Mouse (Mus musculus) lung, postnatal 0 days (tissue): ENCODE results near the gene Sorl1. TPM values are rescaled to one million over a fixed set of nuclear protein-coding genes. Genes with fewer than 3 reads are reported as not detected.

Experiments
- ATAC-seq: fragments of 200-750 bp; cut with Nextera tagmentation; 2 replicates; pipeline ENCODE4 v1.8.0; 2017; ENCODE audit warnings: moderate library complexity
- DNase-seq: peaks from one replicate; pipeline ENCODE4 v3.0.0-alpha.2; 2016; ENCODE audit warnings: low spot score
- H3K27ac ChIP-seq: fragments of 300-500 bp; sonication (generic); 2 replicates; pipeline ENCODE4 v1.5.1; 2014; ENCODE audit warnings: antibody characterized with exemption, mild to moderate bottlenecking, low read length, mixed read lengths
- H3K27me3 ChIP-seq: fragments of 300-500 bp; sonication (generic); replicated peaks from 2 replicates; pipeline ENCODE4 v1.6.1; 2014; ENCODE audit warnings: low read length, mixed read lengths; ENCODE audit not compliant: insufficient read depth
- H3K36me3 ChIP-seq: fragments of 300-500 bp; sonication (generic); 2 replicates; pipeline ENCODE4 v1.6.1; 2014; ENCODE audit warnings: low read length, mixed read lengths; ENCODE audit not compliant: insufficient read depth
- H3K4me1 ChIP-seq: fragments of 300-500 bp; sonication (generic); 2 replicates; pipeline ENCODE4 v1.6.1; 2014; ENCODE audit warnings: antibody characterized with exemption, low read depth, low read length, mixed read lengths; ENCODE audit not compliant: insufficient read depth
- H3K4me2 ChIP-seq: fragments of 300-500 bp; sonication (generic); replicated peaks from 2 replicates; pipeline ENCODE4 v1.6.1; 2014; ENCODE audit warnings: low read depth, mild to moderate bottlenecking, low read length, moderate library complexity, mixed read lengths
- H3K4me3 ChIP-seq: fragments of 300-500 bp; sonication (generic); 2 replicates; pipeline ENCODE4 v1.5.1; 2014; ENCODE audit warnings: low read depth, low read length
- H3K9ac ChIP-seq: fragments of 300-500 bp; sonication (generic); replicated peaks from 2 replicates; pipeline ENCODE4 v1.6.1; 2014; ENCODE audit warnings: low read depth, mild to moderate bottlenecking
- H3K9me3 ChIP-seq: fragments of 300-500 bp; sonication (generic); 2 replicates; pipeline ENCODE4 v1.6.1; 2016; ENCODE audit warnings: low read length, mixed read lengths
- CTCF ChIP-seq: IDR thresholded peaks from 2 replicates; pipeline ENCODE4 v1.5.1; 2016; ENCODE audit warnings: antibody characterized with exemption, mild to moderate bottlenecking
- EP300 ChIP-seq: IDR thresholded peaks from 2 replicates; pipeline ENCODE4 v1.6.1; 2016; ENCODE audit warnings: antibody characterized with exemption, mild to moderate bottlenecking, control low read depth
- WGBS: fragments of 180-500 bp; shearing (Covaris S2); extraction: QIAGEN DNeasy Blood & Tissue Kit; methylation state at CpG from one replicate; pipeline ENCODE4 v1.1.7; 2014; 5-methylcytosine and 5-hydroxymethylcytosine counted together
- polyA plus RNA-seq: library from polyadenylated mRNA; unstranded; fragments of >200 nt; fragmentation: Nextera tagmentation; extraction: Ambion mirVana; gene quantifications from 2 replicates; pipeline ENCODE4 v1.2.1, GENCODE M21; 2015

The Sorl1 gene
- polyA plus RNA-seq, 1 experiment from 2014 or later: 18.4 TPM

- no peak for ATAC-seq
These were observed 32.5 kb downstream of the Sorl1 start for GRCm38 (mm10) chr9:42091561-42091960.

DNA sequence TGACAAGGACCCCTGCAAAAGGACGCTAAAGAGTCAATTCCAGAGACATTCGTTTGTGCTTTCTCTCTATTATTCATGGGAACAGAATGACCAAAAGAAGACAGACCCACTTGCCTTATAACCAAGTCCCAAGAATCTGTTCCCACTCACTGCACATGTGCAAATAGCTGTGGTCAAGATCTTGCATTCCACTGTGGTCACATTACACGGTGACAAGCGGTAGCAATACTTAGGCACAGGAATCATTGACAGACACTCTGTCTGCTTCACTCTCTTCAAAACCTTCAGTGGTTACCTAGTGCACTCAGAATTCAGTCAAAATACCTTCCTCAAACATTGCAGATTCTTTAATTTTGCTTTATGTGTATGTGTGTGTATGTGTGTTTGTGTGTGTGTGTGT is 36.2 kb downstream of the Sorl1 start:
- peak; percentile 99 for ATAC-seq
- Histone ChIP-seq H3K27ac (peak overlapping the region; percentile 27; the same call in 1 of the 2 replicates), H3K4me2 (no peak overlapping the region), H3K4me1 (no peaks in the 10 kb centered on the region), H3K9ac (no peak overlapping the region), H3K27me3 (no peaks in the 10 kb centered on the region), H3K4me3 (no peak overlapping the region), H3K9me3 (no peaks in the 10 kb centered on the region), H3K36me3 (no peaks in the 10 kb centered on the region)
- 53% methylated on average over 4 of the region's 4 CpGs for WGBS
- TF ChIP-seq EP300 (peak; percentile 95), CTCF (no peak)
- peak; percentile 92 for DNase-seq

More at GRCm38 (mm10) chr9:42091561-42091960, 32.5 kb downstream of the Sorl1 start:
- H3K27ac ChIP-seq: no peak overlapping the region
- H3K27me3 ChIP-seq: no peaks in the 10 kb centered on the region
- H3K4me1 ChIP-seq: no peaks in the 10 kb centered on the region
- 83% methylated on average over 4 of the region's 4 CpGs for WGBS
- H3K9me3 ChIP-seq: no peaks in the 10 kb centered on the region
- H3K4me2 ChIP-seq: no peak overlapping the region
- no peak overlapping the region for H3K9ac ChIP-seq
- TF ChIP-seq CTCF (no peak), EP300 (no peak)
- H3K36me3 ChIP-seq: no peaks in the 10 kb centered on the region
- DNase-seq: no peak
- H3K4me3 ChIP-seq: no peak overlapping the region

DNA sequence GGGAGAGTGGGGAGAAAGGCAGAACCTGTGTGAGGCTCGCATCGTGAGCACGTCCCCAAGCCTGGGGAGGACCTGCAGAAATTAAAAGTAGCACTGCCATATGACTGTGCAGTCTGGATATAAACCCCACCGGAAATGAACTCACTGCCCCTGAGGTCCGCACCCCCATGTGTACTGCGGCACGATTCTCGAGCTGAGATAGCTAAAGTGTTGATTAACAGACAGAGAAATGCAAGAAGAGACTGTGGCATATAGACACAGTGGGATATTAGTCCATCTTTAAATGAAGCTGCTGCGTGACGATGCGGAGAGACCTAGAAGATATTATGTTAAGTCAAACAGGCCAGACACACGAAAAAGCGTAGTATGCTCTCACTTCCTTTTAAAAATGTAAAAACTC is 38.1 kb downstream of the Sorl1 start:
- no peaks in the 10 kb centered on the region for H3K27me3 ChIP-seq
- no peak overlapping the region for H3K4me3 ChIP-seq
- TF ChIP-seq CTCF (no peak), EP300 (no peak)
- H3K9me3 ChIP-seq: no peaks in the 10 kb centered on the region
- ATAC-seq: no peak
- no peaks in the 10 kb centered on the region for H3K4me1 ChIP-seq
- H3K4me2 ChIP-seq: no peak overlapping the region
- no peak overlapping the region for H3K27ac ChIP-seq
- no peak overlapping the region for H3K9ac ChIP-seq
- WGBS: 93% methylated on average over 13 of the region's 13 CpGs
- no peak for DNase-seq
- H3K36me3 ChIP-seq: no peaks in the 10 kb centered on the region

DNA sequence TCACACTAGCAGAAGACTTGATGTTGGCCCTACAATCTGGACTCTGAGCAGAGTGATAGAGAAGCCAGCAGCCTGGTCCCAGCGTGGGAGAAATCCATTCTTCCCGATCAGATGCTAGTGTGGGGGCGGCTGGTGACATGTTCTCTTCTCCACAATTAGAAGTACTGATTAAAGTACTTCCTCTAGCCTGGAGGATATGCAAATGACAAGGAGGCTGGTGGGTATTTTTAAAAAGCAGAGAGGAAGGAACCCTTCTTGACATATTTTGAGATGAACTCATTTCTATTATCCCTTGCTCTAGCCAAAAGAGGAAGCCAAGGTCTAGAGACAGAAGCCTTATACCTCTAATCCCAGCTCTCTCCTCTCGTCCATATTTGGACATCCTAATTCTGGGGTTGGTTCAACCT is 40.4 kb downstream of the Sorl1 start:
- H3K27me3 ChIP-seq: no peaks in the 10 kb centered on the region
- H3K4me1 ChIP-seq: no peaks in the 10 kb centered on the region
- H3K9ac ChIP-seq: no peak overlapping the region
- WGBS: 70% methylated on average over 4 of the region's 4 CpGs
- no peaks in the 10 kb centered on the region for H3K36me3 ChIP-seq
- ATAC-seq (no peak), DNase-seq (no peak)
- no peak overlapping the region for H3K27ac ChIP-seq
- H3K9me3 ChIP-seq: no peaks in the 10 kb centered on the region
- H3K4me2 ChIP-seq: no peak overlapping the region
- H3K4me3 ChIP-seq: no peak overlapping the region
- TF ChIP-seq CTCF (no peak), EP300 (no peak)

- TF ChIP-seq EP300: no peak
- TF ChIP-seq CTCF: no peak
- Histone ChIP-seq H3K27ac (no peak overlapping the region), H3K4me2 (no peak overlapping the region), H3K9ac (no peak overlapping the region), H3K9me3 (no peaks in the 10 kb centered on the region), H3K4me1 (no peaks in the 10 kb centered on the region), H3K36me3 (0 out of 2 replicates have a peak, but pooled peaks cover 6% of the 10 kb centered on the region), H3K27me3 (no peaks in the 10 kb centered on the region), H3K4me3 (no peak overlapping the region)
- WGBS: 89% methylated on average over 29 of the region's 29 CpGs
- no peak for DNase-seq
- ATAC-seq: no peak
These were observed 42.2 kb downstream of the Sorl1 start for GRCm38 (mm10) chr9:42081681-42082530.

- DNase-seq: no peak
- Histone ChIP-seq H3K27me3 (no peaks in the 10 kb centered on the region), H3K4me2 (no peak overlapping the region), H3K4me1 (no peaks in the 10 kb centered on the region), H3K36me3 (0 out of 2 replicates have a peak, but pooled peaks cover 6% of the 10 kb centered on the region), H3K9ac (no peak overlapping the region), H3K9me3 (no peaks in the 10 kb centered on the region), H3K27ac (no peak overlapping the region), H3K4me3 (no peak overlapping the region)
- no peak for ATAC-seq
- 84% methylated on average over 9 of the region's 9 CpGs for WGBS
- TF ChIP-seq CTCF: no peak
- no peak for TF ChIP-seq EP300
These were observed 43.4 kb downstream of the Sorl1 start for GRCm38 (mm10) chr9:42080671-42081070.
